8 mouse cellular contexts compared by ENCODE assay signal in the genomic region with DNA sequence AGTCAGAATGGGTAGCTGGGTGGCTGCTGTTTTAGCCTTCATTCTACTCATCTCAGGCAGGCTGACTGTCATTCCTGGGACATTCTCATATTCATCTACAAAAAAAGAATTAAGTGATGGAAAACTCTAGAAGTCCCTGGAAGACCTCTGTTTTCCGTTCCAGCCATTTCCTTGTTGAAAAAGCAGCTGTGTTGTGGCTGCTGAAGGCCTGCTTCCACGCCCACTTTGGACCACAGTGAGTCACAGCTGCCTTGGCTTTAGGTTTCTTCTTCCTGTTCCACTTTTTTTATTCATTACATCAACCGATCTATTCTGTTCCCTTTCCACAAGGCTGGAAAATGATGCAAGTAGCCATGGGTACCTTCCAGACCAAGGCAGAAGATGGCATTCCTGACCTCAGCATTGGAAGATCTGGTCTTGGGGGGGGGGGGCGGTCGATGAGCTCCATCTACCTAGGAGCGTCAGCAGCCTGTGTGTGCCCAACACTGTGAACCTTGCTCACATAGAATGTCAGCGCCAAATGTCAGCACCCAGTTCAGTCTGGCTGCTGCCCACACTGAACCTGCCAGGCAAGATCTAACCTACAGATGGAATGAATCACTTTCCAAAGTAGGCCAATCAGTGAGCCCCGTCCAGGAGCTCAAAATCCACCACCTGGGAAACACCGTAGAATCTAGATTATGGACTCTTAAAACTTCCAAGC. TPM values are rescaled to one million over a fixed set of nuclear protein-coding genes. Genes with fewer than 3 reads are reported as not detected.
DNase-seq lines count a peak whose midpoint lies in the region; ATAC-seq and TF ChIP-seq lines count a peak whose summit lies in the region.

No protein-coding gene starts in this region.

- H3K27ac ChIP-seq in gastrocnemius, adult 2 months, result peak overlapping the region; percentile 67
- no peak overlapping the region for H3K27ac ChIP-seq in limb, embryonic 14.5 days (replicated peaks; ENCODE audit: low read depth, low read length)
- H3K27ac ChIP-seq in forebrain, embryonic 16.5 days (ENCODE audit: low read length), result no peak overlapping the region

- no peaks in the 10 kb centered on the region for H3K27me3 ChIP-seq in limb, embryonic 14.5 days (ENCODE audit: control insufficient read depth, insufficient read depth, low read length)
- no peaks in the 10 kb centered on the region for H3K27me3 ChIP-seq in forebrain, embryonic 16.5 days (replicated peaks; ENCODE audit: control insufficient read depth, insufficient read depth, low read length)

- no peak overlapping the region for H3K4me3 ChIP-seq in gastrocnemius, adult 2 months
- no peak overlapping the region for H3K4me3 ChIP-seq in limb, embryonic 14.5 days (replicated peaks; ENCODE audit: low read length)
- H3K4me3 ChIP-seq in forebrain, embryonic 16.5 days (replicated peaks; ENCODE audit: low read length), result no peak overlapping the region

- peaks cover 9% of the 10 kb centered on the region for H3K36me3 ChIP-seq in limb, embryonic 14.5 days (ENCODE audit: control insufficient read depth, insufficient read depth, low read length)
- H3K36me3 ChIP-seq in forebrain, embryonic 16.5 days (ENCODE audit: control insufficient read depth, insufficient read depth), result peaks cover 4% of the 10 kb centered on the region; the same call in 1 of the 2 replicates

- WGBS in limb, embryonic 14.5 days, result 62% methylated on average over 9 of the region's 9 CpGs
- WGBS in forebrain, embryonic 16.5 days, result 89% methylated on average over 9 of the region's 9 CpGs

- H3K4me1 ChIP-seq in limb, embryonic 14.5 days (ENCODE audit: control insufficient read depth, insufficient read depth, low read length), result 0 out of 2 replicates have a peak, but pooled peaks cover 7% of the 10 kb centered on the region
- H3K4me1 ChIP-seq in forebrain, embryonic 16.5 days (replicated peaks; ENCODE audit: control insufficient read depth, insufficient read depth, low read length), result no peaks in the 10 kb centered on the region

- no peak for TF ChIP-seq POLR2A in limb, embryonic 14.5 days (IDR thresholded peaks at IDR 0.05; ENCODE audit: borderline replicate concordance, extremely low read depth, insufficient read depth, insufficient read length)

- intact Hi-C loops in gastrocnemius, adult 2 months (cut with DNase I), result no loop called here

- ATAC-seq in limb, embryonic 14.5 days (ENCODE audit: low FRiP score, low read depth), result peak; percentile 34; the same call in 1 of the 2 replicates
- ATAC-seq in forebrain, embryonic 16.5 days, result no peak

- TF ChIP-seq CTCF in gastrocnemius, adult 2 months (IDR thresholded peaks at IDR 0.05), result no peak

- H3K9ac ChIP-seq in limb, embryonic 14.5 days (ENCODE audit: low read depth, low read length, severe bottlenecking), result no peak overlapping the region
- no peak overlapping the region for H3K9ac ChIP-seq in forebrain, embryonic 16.5 days (replicated peaks; ENCODE audit: low read depth, low read length)

- H3K4me2 ChIP-seq in limb, embryonic 14.5 days (replicated peaks; ENCODE audit: low read depth, low read length, severe bottlenecking), result no peak overlapping the region
- H3K4me2 ChIP-seq in forebrain, embryonic 16.5 days (ENCODE audit: low read length), result no peak overlapping the region

- no peaks in the 10 kb centered on the region for H3K9me3 ChIP-seq in limb, embryonic 14.5 days (ENCODE audit: control insufficient read depth, low read length)
- H3K9me3 ChIP-seq in forebrain, embryonic 16.5 days (ENCODE audit: control insufficient read depth, low read length), result no peaks in the 10 kb centered on the region

- DNase-seq in urinary bladder, postnatal 36 days (ENCODE audit: low spot score in 2 of 2), result peak; percentile 44 to 57
- DNase-seq in urinary bladder, adult 2 months (ENCODE audit: low spot score), result no peak
- peak; percentile 63 for DNase-seq in gastrocnemius, adult 2 months
- peak; percentile 80 for DNase-seq in limb, embryonic 14.5 days (ENCODE audit: low spot score)
- peak; percentile 49 for DNase-seq in telencephalon, adult 2 months (ENCODE audit: low read depth, low spot score)
- no peak for DNase-seq in layer of hippocampus, adult 8-10 months (ENCODE audit: low spot score in 2 of 2)
- DNase-seq in Muller cell, postnatal 12 days (ENCODE audit: inconsistent ontology term), result no peak

RNA-seq across cellular contexts. Expression of a gene that starts 31.4 kb away (rescaled TPM):
- polyA plus RNA-seq in urinary bladder, adult 2 months (2012; rRNA removed), result 39.3 and 45.1 TPM in 2 replicates
- 10 to 100 TPM; 26.2 to 29.2 TPM for total RNA-seq in gastrocnemius, adult 2 months (2021)
- polyA plus RNA-seq in limb, embryonic 14.5 days (2012; rRNA removed), result 59.8 and 60.7 TPM in 2 replicates
- 61.9 and 64.8 TPM in 2 replicates for polyA plus RNA-seq in limb, embryonic 14.5 days (2014; fragmentation: Nextera tagmentation; extraction: Ambion mirVana)
- 64.1 and 64.4 TPM in 2 replicates for polyA plus RNA-seq in forebrain, embryonic 16.5 days (2015; fragmentation: Nextera tagmentation; extraction: Ambion mirVana)
- total RNA-seq in layer of hippocampus, adult 8-10 months (2022), result 10 to 100 TPM; 40.0 to 50.0 (median 46.8) TPM

RNA-seq across cellular contexts. Expression of a gene that starts 46.3 kb away (rescaled TPM):
- 0.47 and 0.52 TPM in 2 replicates for polyA plus RNA-seq in urinary bladder, adult 2 months (2012; rRNA removed)
- total RNA-seq in gastrocnemius, adult 2 months (2021), result not detected
- 1.6 and 1.7 TPM in 2 replicates for polyA plus RNA-seq in limb, embryonic 14.5 days (2012; rRNA removed)
- 2.3 and 2.7 TPM in 2 replicates for polyA plus RNA-seq in limb, embryonic 14.5 days (2014; fragmentation: Nextera tagmentation; extraction: Ambion mirVana)
- polyA plus RNA-seq in forebrain, embryonic 16.5 days (2015; fragmentation: Nextera tagmentation; extraction: Ambion mirVana), result 19.5 and 20.7 TPM in 2 replicates
- 10 to 100 TPM; 13.5 to 17.6 (median 14.6) TPM for total RNA-seq in layer of hippocampus, adult 8-10 months (2022)

Comparison
In these comparisons a context has a peak if more than half of its experiments do, and no peak if none do; other contexts are left out.
1. DNase-seq: peak in urinary bladder, postnatal 36 days (2 of 2), gastrocnemius, adult 2 months (single experiment), limb, embryonic 14.5 days (single experiment) and telencephalon, adult 2 months (single experiment); none in urinary bladder, adult 2 months (single experiment), layer of hippocampus, adult 8-10 months (0 of 2) and Muller cell, postnatal 12 days (single experiment).